Mouse (Mus musculus) cerebellum, adult 8-10 months (tissue): ENCODE data around the gene Prkag2.
"Not testable (repeated sequence)": the region's sequence is repeated elsewhere in the genome, so short reads cannot be mapped to it uniquely, and the experiment has no call there.

ENCODE experiments used
- DNase-seq: peaks from one replicate; pipeline ENCODE4 v3.0.0; 2022

Gene Prkag2

GRCm38 (mm10) chr5:24859771-24860540 lies 240.5 kb downstream of the Prkag2 start:
- DNase-seq: no peak

GRCm38 (mm10) chr5:24854827-24855600 lies 245.4 kb downstream of the Prkag2 start:
- DNase-seq: no peak

GRCm38 (mm10) chr5:24854256-24854655 lies 246.2 kb downstream of the Prkag2 start:
- no peak for DNase-seq

GRCm38 (mm10) chr5:24848261-24848660 lies 252.2 kb downstream of the Prkag2 start:
- DNase-seq: not testable (repeated sequence)

- DNase-seq: no peak
These were observed 256.6 kb downstream of the Prkag2 start for GRCm38 (mm10) chr5:24843841-24844240.

GRCm38 (mm10) chr5:24843103-24843475 lies 257.4 kb downstream of the Prkag2 start:
- DNase-seq: no peak

GRCm38 (mm10) chr5:24842274-24843102 lies 258.0 kb downstream of the Prkag2 start, which contains the start of gene Rheb:
TSS of gene Rheb (minus strand) at chr5:24842624.
- peak; percentile 99 for DNase-seq

GRCm38 (mm10) chr5:24841662-24842273 lies 258.7 kb downstream of the Prkag2 start:
- DNase-seq: no peak

- no peak for DNase-seq
These were observed 259.4 kb downstream of the Prkag2 start for GRCm38 (mm10) chr5:24840975-24841431.

GRCm38 (mm10) chr5:24834491-24834890 lies 266.0 kb downstream of the Prkag2 start:
- no peak for DNase-seq

GRCm38 (mm10) chr5:24831912-24832311 lies 268.5 kb downstream of the Prkag2 start:
- no peak for DNase-seq

GRCm38 (mm10) chr5:24828446-24828845 lies 272.0 kb downstream of the Prkag2 start:
- DNase-seq: peak; percentile 24

- no peak for DNase-seq
These were observed 273.3 kb downstream of the Prkag2 start for GRCm38 (mm10) chr5:24827173-24827572.

GRCm38 (mm10) chr5:24826056-24826770 lies 274.2 kb downstream of the Prkag2 start:
- DNase-seq: no peak

GRCm38 (mm10) chr5:24825365-24826055 lies 274.9 kb downstream of the Prkag2 start:
- no peak for DNase-seq

GRCm38 (mm10) chr5:24823864-24824405 lies 276.5 kb downstream of the Prkag2 start:
- DNase-seq: no peak

GRCm38 (mm10) chr5:24822781-24823180 lies 277.7 kb downstream of the Prkag2 start:
- peak; percentile 29 for DNase-seq

- DNase-seq: not testable (repeated sequence)
These were observed 278.2 kb downstream of the Prkag2 start for GRCm38 (mm10) chr5:24822231-24822630.

GRCm38 (mm10) chr5:24821403-24821841 lies 279.0 kb downstream of the Prkag2 start:
- no peak for DNase-seq

GRCm38 (mm10) chr5:24820627-24821026 lies 279.8 kb downstream of the Prkag2 start:
- DNase-seq: no peak

GRCm38 (mm10) chr5:24817191-24817590 lies 283.3 kb downstream of the Prkag2 start:
- no peak for DNase-seq
